Mouse (Mus musculus): ENCODE results near the gene Gm8122. TPM values are rescaled to one million over a fixed set of nuclear protein-coding genes. Genes with fewer than 3 reads are reported as not detected.
"Not testable (repeated sequence)": the region's sequence is repeated elsewhere in the genome, so short reads cannot be mapped to it uniquely, and the experiment has no call there.

Gm8122 gene
- not detected for polyA plus RNA-seq (2017; shearing (Covaris generic))

DNA sequence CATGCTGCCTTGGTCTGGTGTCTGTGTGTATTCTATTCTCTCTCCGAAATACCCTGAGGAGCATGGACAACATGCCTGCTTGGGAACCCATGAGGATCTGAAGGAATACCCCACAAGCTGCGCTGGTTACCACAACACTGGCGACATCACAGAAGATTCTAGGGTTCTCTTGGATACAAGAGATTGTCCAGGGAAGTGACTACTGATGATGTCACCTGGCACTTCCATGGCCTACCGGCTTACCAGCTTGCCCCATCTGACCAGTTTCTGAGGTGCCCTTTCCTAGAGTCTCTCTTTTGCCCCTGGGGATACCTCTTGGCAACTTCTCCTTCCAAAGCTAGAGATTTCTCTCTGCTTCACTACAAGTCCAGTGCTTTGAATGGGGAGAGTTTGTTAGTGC, at the start of gene Gm8122:
Gm8122 (minus strand) TSS at position 101 of the 400 bp plus-strand sequence.
- ATAC-seq: not testable (repeated sequence)

DNA sequence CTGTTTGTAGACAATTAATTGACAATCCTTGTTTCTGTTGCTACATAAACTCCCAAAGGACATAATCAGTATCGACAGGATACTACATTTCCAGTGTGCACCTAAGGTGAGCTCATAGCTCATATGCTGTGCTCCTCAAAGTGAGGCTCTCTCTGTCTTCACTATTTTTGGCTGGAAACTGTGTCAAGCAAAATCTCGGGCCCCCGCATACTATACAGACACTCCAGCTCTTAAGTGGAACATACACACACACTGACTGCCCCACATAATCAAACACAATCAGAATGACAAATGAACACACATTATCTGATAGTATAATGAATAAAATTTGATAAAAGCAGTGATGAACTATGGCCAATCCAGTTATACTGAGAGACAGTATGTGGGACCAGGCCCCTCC, 43.6 kb upstream of the Gm8122 start:
- not testable (repeated sequence) for ATAC-seq

DNA sequence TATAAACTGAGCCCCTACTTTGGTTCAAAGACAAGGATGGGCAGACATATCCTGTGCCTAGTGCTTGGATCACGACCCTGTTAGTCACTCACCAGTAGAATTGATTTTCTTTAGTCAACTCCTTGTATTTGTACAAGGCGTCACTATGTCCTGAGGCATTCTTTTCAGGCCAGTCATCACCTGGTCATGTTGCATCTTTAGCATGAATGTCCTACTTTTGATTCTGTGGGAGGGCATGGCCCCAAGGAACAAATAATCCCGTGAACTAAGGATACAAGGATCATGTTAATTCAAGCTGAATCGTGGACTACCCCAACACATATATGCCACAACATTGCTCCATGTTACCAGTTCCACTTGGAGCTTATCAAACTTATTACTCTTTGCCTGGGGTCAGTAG, 43.0 kb upstream of the Gm8122 start:
- not testable (repeated sequence) for ATAC-seq

DNA sequence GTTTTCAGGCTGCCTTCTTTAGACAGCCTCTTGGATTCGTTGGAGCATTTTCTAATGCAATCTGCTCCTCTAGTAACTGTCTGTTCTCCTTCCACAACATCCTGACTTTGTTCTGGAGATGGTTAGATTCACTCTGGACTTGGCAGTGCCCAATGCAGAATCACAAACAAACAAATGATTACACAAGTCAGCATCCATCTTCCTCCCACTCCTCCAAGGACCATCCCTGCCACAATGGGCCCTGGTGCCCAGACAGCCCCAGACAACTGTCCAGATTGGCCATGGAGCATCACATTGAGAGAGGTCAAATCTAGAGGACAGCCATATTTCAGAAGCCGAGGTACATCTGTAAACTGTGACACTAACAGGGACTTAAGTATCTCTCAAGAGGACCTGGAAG, 42.4 kb upstream of the Gm8122 start:
- not testable (repeated sequence) for ATAC-seq

DNA sequence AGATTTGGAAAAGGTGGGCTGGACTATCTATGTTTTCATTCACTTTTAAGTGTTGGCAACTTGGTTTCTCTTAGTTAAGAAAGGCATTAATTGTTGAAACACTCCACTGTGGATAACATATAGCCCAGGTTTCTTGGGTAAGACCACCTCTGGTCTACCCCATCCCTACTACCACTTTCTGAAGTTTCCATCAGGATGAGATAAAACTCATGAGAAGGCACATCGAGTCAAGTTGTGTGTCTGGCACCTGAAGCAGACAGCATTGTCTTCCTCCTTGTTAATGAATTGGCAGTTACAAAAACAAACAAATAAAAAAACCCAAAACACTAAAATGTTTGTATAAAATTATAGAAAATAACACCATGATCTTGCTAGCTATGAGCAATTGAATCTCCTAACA, 40.6 kb upstream of the Gm8122 start:
- not testable (repeated sequence) for ATAC-seq

DNA sequence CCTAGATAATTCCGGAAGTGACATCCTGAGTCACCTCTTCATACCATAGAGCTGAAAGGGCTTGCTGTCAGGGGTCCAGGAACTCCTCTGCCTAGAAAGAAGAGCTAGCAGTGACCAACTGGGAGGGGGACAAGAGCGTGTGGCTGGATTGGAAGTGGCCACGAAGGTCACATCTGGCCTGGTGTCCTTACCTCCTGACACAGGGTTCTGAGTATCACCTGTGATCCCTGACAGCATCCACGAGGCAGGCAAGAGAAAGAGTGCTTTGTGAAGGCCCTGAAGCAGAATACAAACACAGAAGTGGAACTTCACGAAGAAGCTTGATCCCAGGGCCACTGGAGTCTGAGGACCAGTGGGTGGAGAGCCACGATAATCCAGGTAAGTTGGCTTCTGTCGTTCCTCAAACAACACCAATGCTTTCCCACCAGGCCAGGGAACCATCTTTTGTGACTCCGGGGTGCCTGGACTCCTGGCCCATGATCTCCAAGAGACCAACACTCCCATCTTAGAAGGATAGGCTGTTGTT, 39.9 kb upstream of the Gm8122 start, which contains the start of gene Gm9732:
Gm9732 (plus strand) TSS at position 51 of the 526 bp plus-strand sequence.
- ATAC-seq: not testable (repeated sequence)

DNA sequence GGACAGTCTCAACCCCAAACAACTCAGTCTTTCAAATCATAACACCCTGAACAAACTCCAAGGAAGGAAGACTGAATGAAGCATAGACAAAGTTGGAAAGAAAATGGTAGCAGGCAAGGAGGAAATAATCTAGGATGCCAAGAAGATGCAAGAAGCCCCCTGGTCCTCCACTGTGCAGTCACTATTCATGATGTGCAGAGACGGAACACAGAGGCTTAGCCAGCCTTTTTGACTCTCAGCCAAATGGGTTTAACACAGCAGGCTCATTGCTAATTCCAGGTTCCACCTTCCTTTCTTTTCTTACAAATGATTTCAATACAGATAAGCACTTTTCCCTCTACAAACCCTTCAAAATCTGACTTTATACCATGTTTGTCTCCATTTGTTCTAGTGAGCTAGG, 38.1 kb upstream of the Gm8122 start:
- not testable (repeated sequence) for ATAC-seq

DNA sequence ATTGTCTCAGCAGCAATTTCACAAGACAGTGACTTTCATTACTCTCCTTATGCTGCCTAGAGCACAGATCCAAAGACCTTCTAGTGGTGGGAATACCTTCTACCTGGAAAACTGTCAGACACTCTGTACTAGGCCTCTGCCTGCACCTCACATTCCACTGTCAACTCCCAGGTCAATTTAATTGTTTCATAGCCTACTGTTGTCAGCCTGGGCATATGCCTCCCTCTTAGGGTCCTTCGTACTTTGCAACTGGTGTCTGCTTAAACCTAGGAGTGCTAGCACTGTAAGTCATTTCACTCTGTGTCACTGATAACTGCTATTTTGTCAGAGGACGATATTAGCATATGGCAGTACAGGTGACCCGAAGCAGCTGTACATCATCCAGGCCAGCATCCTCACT, 34.1 kb upstream of the Gm8122 start:
- not testable (repeated sequence) for ATAC-seq

DNA sequence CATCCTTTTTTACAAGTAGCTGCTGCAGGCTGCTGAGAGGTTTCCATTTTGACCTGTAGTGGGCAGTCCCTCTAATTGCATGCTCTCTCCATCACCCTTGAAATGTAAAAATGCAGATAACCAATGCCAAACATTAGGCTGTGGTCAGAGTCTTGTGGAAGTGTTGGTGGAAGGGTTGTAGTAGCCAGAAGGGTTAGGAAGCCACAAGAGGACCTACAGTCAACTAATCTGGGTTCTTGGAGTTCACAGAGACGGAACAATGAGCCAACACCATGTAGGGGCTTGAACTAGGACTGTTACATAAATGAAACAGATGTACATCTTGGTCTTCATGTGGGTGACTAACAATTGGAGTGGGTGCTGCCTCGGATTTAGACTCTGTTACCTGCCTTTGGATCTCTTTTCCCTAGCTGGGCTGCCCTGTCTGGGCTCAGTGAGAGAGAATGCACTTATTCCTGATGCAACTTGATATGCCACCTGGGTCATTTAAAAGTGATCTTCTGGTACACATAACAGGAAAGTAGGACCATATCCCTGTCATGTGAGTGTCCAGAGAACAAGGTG, 33.5 kb upstream of the Gm8122 start:
- ATAC-seq: not testable (repeated sequence)

DNA sequence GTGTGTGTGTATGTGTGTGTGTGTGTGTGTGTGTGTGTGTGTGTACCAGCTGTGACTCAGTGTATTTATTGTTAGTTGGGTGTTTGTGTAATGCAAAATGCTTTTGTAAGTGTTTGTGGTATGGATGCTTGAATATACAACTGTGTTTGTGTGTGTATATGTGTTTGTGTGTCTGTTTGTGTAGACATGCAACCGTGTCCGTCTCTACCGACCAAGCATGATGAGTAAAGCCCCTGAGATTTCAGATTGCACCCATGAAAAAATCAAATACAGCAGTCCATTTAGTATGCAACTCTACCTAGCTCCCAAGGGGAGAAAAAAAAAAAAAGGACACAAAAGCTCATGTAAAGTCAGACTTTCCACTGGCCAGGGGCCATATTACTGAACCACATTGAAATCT, 28.3 kb upstream of the Gm8122 start:
- ATAC-seq: not testable (repeated sequence)

DNA sequence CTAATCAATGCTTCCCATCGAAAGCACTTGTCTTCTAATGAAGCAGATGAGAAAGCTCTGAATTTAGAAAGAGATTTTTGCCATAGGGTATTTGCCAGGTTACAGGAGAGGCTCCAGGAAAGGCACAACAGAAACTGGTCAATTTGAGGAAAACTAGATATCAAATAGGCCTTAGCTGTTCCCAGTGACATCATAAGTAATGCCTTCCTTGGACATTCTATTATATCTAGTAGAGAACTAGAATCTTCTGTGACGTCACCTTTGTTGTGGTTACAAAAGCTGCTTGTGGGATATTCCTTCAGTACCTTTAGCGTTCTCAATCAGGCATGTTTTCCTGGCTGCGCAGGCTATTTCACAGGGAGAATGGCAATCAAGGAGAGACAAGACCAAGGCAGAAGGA, 23.2 kb upstream of the Gm8122 start, which contains the start of gene Gm8126:
Gm8126 (plus strand) TSS at position 301 of the 400 bp plus-strand sequence.
- not testable (repeated sequence) for ATAC-seq

DNA sequence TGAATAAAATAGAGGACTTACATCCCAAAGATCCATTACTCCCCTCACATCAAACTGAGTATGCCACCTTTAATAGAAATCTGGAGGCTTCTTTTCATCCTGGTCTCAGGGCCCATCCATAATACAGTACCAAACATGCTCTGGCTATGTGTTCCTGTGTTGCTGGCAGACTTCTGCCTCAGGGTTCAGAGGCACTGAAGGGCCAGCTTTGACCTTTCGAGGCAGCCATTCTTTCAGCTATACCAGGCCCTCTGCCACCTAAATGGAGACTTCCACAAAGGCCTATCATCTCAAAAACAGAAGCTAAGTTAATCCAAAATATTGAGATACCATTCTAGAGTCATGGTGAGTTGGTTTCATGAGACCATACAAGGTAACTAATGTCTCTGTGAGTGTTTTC, 21.4 kb upstream of the Gm8122 start:
- not testable (repeated sequence) for ATAC-seq

DNA sequence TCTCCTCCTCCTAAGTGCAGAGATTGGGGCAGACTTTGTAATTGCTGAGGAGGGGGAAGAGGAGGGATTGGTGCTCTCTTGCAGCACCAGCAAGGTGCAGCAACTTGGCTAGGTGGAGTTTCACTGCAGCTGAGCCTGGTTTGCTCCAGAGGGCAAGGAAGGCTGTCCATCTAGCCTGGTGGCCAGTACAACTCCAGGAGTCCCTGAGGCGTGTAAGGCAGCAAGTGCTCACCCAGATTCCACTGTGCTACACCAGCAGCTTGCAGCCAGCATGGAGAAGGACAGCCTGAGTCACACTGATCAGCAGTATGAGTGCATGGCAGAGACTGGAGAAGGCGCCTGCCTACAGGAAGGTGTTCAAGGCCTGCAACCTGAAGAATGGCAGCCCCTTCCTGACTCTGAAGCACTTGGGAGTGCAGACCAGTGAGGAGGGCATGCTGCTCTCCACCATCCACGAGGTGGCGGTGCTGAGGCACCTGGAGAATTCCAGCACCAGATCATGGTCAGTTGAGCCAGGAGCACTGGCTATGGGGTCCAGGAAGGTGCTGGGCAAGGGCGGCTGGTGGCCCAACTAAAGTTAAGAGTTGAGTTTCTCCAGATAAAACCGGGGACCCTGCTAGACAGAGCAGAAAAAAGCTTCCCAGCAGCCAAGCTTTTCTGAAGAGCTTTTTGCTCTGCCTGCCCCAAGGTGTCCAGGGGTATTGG, 15.6 kb upstream of the Gm8122 start:
- ATAC-seq: not testable (repeated sequence)

DNA sequence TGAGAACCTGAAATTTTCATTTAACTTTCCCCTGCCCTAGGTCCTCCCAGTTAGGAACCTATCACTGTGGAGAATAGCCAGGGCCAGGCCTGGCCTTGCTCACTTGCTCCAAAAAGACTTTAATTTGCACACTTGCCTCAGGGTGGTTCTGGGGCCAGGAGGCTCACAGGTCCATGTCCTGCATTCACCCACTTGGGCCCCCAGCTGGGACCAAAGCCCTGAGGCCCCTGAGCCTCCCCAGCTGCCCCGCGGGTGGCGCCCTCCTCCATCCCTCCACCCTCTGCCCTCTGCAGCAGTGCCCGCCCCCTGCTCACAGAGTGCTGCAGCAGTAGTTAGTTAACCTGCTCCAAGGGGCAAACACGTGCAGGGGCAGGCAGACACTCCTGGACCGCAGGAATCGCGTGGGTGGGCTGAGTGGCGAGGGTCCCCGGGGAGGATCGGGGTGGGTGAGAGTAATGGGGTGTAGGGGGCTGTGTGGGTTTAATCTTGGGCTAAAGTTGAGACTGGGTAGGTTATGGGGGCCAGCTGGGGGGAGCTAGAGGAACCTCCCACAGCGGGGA, 14.6 kb upstream of the Gm8122 start:
- ATAC-seq: not testable (repeated sequence)

DNA sequence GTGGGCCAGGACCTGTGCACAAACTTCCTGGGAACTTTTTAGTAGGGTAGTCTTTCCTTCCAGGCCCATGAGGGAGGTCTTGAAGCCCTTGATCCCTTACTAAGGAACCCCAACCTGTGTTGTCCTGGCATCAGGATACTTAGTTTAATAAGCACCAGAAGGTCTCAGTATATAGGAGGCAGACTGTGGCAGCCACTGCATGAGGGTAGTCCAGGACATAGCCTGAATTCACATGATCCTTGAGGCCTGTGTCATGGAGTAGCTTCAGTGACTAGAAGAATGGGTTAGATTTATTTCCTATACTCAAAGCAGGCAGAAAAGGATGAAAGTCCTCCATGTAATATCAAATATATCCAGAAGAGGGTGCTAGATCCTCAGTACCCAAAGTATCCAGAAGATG, 2.7 kb upstream of the Gm8122 start:
- ATAC-seq: not testable (repeated sequence)

Other genes with a start within 250 kb of the Gm8122 start
- not detected for gene Gm8082, start 241.7 kb downstream of the Gm8122 start, polyA plus RNA-seq (2017; shearing (Covaris generic))
- not detected for gene Gm10376, start 219.7 kb downstream of the Gm8122 start, polyA plus RNA-seq (2017; shearing (Covaris generic))
- under 1 TPM in 1 of 2 experiments, not detected in 1; 0.24 TPM for gene Gm8094, start 158.7 kb downstream of the Gm8122 start, polyA plus RNA-seq (2017; shearing (Covaris generic))
- not detected for gene Gm8104, start 134.7 kb downstream of the Gm8122 start, polyA plus RNA-seq (2017; shearing (Covaris generic))
- gene Gm7233, start 55.4 kb downstream of the Gm8122 start, polyA plus RNA-seq (2017; shearing (Covaris generic)): not detected
- gene Gm8126, start 23.3 kb upstream of the Gm8122 start, polyA plus RNA-seq (2017; shearing (Covaris generic)): not detected
- gene Gm9732, start 39.7 kb upstream of the Gm8122 start, polyA plus RNA-seq (2017; shearing (Covaris generic)): under 1 TPM in 1 of 2 experiments, not detected in 1; 0.50 TPM
- not detected for gene Gm8127, start 58.5 kb upstream of the Gm8122 start, polyA plus RNA-seq (2017; shearing (Covaris generic))
- gene 1700001F09Rik, start 112.5 kb upstream of the Gm8122 start, polyA plus RNA-seq (2017; shearing (Covaris generic)): not detected
- gene Gm8138, start 181.0 kb upstream of the Gm8122 start, polyA plus RNA-seq (2017; shearing (Covaris generic)): not detected